Mouse (Mus musculus) ZHBTc4 (cell line): ENCODE data around the gene Nbas.

Source experiments
- DNase-seq: peaks from one replicate; pipeline ENCODE4 v3.0.0-alpha.2; 2011; ENCODE audit warnings: low read depth, low spot score

The Nbas gene

GRCm38 (mm10) chr12:13389644-13390043, 120.7 kb downstream of the Nbas start:
- no peak for DNase-seq

- DNase-seq: no peak
Observed at GRCm38 (mm10) chr12:13410191-13410590, 141.3 kb downstream of the Nbas start.

- DNase-seq: no peak
Observed at GRCm38 (mm10) chr12:13418651-13419050, 149.7 kb downstream of the Nbas start.

DNA sequence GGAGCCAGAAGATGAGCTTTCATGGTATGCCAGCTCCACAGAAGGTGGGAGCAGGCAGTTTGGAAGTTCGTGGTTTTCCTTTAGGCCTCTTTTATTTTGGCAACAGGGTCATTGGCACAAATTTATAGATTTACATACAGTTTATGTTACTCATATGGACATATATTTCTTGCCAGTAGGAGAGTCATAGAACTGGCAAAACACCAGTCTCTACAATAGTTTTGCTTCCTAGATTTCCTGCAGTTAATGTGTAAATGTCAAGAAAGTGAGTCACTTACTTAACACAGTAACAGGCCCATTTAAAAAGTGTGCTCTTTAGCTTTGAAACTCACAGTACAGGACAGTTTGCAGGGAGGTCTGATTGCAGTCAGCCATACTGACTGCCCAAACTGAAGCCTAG, 161.3 kb downstream of the Nbas start:
- no peak for DNase-seq

DNA sequence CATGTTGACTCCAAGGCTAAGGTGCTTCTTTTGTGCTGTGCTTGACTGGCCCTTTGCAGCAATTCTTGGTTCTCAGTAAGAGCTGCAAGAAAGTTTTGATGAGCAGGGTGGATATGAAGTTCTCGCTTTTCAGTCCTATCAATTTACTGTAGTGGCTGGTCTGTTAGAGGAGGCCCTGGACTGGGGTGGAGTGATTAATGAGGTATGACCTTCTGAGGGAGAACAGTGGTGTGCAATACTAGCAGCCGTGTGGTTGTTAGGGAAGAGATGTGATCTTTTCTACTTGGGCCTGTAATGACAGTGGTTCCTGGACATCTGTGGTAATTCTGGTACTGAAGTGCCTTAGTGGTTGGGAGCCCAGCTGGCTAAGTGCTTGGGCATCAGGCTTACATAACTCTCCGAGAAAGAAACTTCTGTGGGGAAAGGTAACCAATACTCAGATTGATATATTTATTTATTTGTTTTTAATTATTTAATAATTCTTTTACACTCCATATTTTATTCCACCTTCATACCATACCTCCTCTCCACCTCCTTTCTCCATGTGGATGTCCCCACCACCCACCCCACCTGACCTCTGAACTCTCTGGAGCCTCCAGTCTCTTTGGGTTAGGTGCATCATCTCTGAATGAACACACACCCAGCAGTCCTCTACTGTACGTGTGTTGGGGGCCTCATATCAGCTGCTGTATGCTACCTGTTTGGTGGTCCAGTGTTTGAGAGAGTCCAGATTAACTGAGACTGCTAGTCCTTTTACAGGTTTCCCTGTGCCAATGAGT, 175.9 kb downstream of the Nbas start:
- DNase-seq: no peak

DNA sequence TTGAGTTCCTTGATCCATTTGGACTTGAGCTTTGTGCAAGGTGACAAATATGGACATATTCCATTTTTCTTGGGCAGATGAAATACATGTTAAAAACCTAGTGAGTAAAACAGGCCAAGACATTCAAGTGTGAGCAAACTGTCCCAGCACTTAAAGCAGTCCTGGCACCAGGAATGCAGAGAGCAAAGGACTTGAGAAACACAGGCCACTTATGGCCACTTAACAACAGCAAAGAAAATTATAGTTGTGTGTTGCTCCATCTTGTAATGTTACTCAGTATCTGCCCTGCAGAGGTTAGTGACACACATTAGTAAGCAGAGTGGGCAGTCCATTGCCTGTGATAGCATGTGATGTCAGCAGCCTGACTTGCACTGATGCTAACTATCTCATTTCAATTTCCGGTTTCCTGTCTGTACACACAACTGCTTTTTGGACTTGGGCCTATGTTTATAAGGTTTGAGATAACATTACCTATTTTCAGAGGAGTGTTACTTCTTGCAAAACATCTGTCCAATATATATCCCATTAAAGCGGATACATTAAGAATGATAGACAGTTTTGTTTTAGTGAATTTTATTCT, 176.6 kb downstream of the Nbas start:
- DNase-seq: no peak

- DNase-seq: no peak
Observed at GRCm38 (mm10) chr12:13448916-13449315, 180.0 kb downstream of the Nbas start.

DNA sequence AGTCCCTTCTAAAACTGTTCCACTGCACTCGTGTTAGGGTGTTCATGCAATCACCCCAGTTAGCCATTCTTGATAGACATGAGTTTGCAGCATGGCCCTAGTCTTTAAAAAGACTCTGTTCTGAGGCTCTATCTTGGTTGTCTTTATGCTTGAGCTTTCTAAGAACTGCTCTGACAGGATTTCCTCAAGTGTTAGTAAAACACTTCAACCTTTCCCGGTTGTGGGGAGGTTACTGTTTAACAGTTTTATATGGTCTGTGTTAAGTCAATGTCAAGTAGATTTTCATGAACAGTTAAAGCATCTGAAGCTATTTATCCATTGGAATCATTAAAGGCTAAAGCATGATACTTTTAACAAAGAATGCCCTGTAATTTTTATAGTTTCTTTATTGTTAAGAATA, 183.1 kb downstream of the Nbas start:
- no peak for DNase-seq

- DNase-seq: no peak
Observed at GRCm38 (mm10) chr12:13460223-13460853, 191.4 kb downstream of the Nbas start.

DNA sequence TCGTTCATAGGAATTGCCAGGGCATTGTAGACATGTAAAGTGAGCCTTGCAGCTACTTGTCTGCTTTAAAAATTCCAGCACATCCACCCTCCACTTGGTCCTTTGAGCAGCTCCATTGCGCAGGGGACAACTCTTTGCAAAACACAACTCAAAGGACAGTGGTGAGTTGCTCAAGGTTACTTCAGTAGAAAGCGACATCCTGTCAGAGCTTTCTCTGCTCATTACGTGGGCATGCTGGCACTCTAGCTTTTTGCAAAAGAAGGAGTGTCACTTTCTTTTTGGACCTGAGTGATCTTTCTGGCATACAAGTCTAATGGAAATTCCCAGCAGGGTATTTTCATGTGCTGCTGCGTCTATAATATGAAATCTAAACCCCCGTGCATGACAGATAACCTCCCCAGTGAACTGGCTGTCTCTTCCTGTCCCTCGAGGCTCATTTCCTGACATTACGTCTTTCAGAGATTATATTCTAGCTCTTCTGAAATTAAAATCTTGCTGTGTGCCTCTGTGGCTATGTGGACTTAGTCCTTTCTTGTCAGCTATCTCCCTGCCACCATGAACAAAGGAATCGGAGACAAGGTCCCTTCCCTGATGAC, 192.7 kb downstream of the Nbas start:
- DNase-seq: no peak

DNA sequence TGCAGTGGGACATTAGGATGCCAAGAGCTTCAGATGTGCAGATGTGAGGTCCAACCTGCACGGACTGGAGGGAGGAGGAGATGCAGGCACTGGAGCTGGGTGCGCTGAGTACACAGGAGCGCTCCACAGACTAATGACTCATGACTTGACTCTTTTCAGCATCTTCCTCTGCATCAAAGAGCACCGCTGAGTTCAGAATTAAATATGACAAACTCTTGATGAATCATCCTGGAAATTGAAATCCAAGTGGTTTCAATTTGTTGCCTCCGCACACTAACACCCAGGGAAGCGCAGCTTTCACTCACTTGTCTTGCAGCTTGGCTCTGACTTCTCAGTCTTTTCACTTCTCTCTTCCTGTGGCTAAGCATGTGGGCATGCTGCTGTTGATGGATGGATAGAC, 193.5 kb downstream of the Nbas start:
- no peak for DNase-seq

GRCm38 (mm10) chr12:13465554-13465953, 196.6 kb downstream of the Nbas start:
- DNase-seq: no peak

- DNase-seq: no peak
Observed at GRCm38 (mm10) chr12:13474881-13475280, 205.9 kb downstream of the Nbas start.

DNA sequence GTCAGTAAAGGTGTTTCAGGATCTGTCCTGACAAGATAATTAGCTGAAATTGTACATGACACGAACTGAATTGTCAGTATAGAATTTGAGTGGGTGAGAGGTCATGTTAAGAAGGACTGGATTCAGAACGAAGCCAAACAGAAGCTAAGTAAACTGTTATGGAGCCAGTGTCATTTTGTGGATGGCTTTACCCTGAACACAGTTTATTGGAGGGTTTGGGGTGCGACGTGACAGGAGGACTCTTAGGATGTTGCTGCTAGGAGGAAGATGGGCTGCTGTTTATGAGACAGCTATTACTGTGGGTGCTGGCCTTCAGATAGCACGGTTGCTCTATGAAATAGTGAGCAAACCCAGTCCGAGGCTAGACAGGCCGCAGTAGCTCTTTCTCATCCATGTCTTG, 210.2 kb downstream of the Nbas start:
- no peak for DNase-seq

DNA sequence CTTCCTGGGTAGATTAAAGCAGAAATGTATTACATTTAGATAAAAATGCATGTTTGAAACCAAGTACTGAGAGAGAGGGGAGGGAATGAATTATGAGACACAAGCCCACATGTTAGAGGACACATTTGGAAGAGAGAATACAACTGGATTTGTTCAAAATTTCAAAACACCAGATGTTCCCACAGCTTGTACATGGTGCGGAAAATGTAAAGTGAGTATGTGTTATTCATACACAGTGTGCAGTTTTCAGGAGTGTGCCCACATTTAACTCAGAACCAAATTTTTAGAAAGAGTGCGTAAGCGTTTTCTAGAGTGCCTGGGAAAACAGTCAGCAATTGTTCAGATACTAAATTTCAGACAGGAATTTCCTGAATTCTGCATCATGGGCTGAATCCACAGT, 217.3 kb downstream of the Nbas start:
- DNase-seq: no peak

GRCm38 (mm10) chr12:13497211-13497610, 228.3 kb downstream of the Nbas start:
- no peak for DNase-seq

DNA sequence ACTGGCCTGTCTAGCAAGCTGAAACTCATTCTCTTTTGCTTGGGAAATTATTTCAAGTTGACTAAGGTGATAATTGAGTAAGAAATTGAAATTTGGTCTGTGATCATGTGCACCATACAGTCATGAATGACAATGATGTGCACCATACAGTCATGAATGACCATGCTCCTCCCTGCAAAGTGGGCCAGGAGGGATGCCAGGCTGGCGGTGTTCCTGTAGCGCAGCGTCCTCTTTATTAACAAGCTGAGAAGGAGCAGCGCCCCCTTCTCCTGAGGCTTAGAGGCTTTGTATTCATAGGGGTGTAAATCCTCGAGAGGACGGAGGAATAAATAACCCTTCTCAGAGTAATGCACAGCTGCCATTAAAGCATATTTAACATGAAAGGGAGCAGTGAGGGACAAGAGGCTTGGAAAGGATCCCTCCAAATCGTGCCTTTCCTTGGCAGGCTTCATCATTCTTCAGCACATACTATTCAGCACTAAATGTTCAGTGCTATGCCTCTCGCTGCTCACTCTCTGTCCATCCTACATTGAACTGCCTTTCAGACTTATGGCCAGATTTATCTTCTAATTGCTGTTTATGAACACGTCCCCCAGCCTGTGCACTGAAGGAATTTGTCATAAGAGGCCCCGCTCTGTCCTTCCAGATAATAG, 230.4 kb downstream of the Nbas start:
- no peak for DNase-seq

GRCm38 (mm10) chr12:13500191-13500590, 231.3 kb downstream of the Nbas start:
- DNase-seq: no peak

DNA sequence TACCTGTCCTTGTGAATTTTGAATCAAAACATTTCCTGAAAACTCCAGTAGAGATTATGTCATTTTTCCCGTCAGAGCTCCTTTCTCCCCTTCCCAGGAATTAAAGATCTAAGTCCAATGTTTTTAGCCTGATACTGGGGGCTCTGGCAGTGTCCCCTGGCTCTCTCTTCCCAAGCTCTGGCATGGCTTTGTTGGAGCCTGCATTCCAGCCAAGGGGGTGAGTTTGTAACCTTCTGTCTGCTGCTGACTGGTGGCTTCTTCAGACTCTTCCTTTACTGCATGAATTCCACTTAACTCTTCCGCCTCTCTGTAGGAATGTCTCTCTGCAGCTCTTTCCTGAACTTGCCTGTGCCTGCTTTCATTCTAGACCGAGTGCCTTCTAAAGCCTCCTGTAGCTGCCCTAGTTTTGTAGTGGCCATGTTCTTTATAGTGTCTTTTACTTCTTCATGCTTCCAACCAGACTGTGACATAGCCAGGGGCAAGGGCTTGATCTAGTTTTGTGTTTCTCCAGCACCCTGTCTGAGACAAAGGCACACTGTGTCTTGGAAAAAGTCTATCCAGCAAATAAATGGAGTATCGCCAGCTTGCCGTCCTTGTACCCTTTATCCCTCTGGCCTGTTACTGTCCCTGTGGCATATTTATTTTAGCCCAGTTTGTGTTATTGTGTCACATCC, 236.0 kb downstream of the Nbas start:
- DNase-seq: no peak

GRCm38 (mm10) chr12:13518082-13518481, 249.1 kb downstream of the Nbas start:
- DNase-seq: no peak

GRCm38 (mm10) chr12:13519413-13519812, 250.5 kb downstream of the Nbas start:
- DNase-seq: no peak
